Mouse (Mus musculus): Measurements from ENCODE around the gene Tbc1d15.
A peak's percentile ranks its signal among the peaks of the same experiment; 100 is the strongest.

The Tbc1d15 gene

GRCm38 (mm10) chr10:115251088-115251934, at the start of gene Tbc1d15:
Gene Tbc1d15, minus strand, starts transcription at chr10:115251467.
- DNase-seq = peak; percentile 99

GRCm38 (mm10) chr10:115298683-115299082, 47.4 kb upstream of the Tbc1d15 start:
- no peak for DNase-seq

GRCm38 (mm10) chr10:115297582-115297981, 46.3 kb upstream of the Tbc1d15 start:
- DNase-seq = no peak

GRCm38 (mm10) chr10:115296401-115296935, 45.2 kb upstream of the Tbc1d15 start:
- DNase-seq = no peak

GRCm38 (mm10) chr10:115295162-115295561, 43.9 kb upstream of the Tbc1d15 start:
- no peak for DNase-seq

- no peak for DNase-seq
Measured at GRCm38 (mm10) chr10:115294715-115295114, 43.4 kb upstream of the Tbc1d15 start.

GRCm38 (mm10) chr10:115293946-115294345, 42.7 kb upstream of the Tbc1d15 start:
- no peak for DNase-seq

- no peak for DNase-seq
Measured at GRCm38 (mm10) chr10:115290671-115291070, 39.4 kb upstream of the Tbc1d15 start.

- DNase-seq = no peak
Measured at GRCm38 (mm10) chr10:115288856-115289255, 37.6 kb upstream of the Tbc1d15 start.

- DNase-seq = no peak
Measured at GRCm38 (mm10) chr10:115284170-115284569, 32.9 kb upstream of the Tbc1d15 start.

- DNase-seq = no peak
Measured at GRCm38 (mm10) chr10:115281381-115281780, 30.1 kb upstream of the Tbc1d15 start.

GRCm38 (mm10) chr10:115271649-115272048, 20.4 kb upstream of the Tbc1d15 start:
- DNase-seq = no peak

- no peak for DNase-seq
Measured at GRCm38 (mm10) chr10:115270612-115271390, 19.5 kb upstream of the Tbc1d15 start.

GRCm38 (mm10) chr10:115262926-115263562, 11.8 kb upstream of the Tbc1d15 start:
- no peak for DNase-seq

- DNase-seq = no peak
Measured at GRCm38 (mm10) chr10:115262261-115262660, 11.0 kb upstream of the Tbc1d15 start.

GRCm38 (mm10) chr10:115261428-115261827, 10.2 kb upstream of the Tbc1d15 start:
- DNase-seq = no peak

- no peak for DNase-seq
Measured at GRCm38 (mm10) chr10:115256162-115256561, 4.9 kb upstream of the Tbc1d15 start.

GRCm38 (mm10) chr10:115253521-115253920, 2.3 kb upstream of the Tbc1d15 start:
- no peak for DNase-seq

GRCm38 (mm10) chr10:115252321-115252757, 1.1 kb upstream of the Tbc1d15 start:
- peak; percentile 32 to 34 for DNase-seq

GRCm38 (mm10) chr10:115250235-115251087, 806 bp downstream of the Tbc1d15 start:
- DNase-seq = peak; percentile 18 to 22

- DNase-seq = peak; percentile 34 to 37
Measured at GRCm38 (mm10) chr10:115248041-115248440, 3.2 kb downstream of the Tbc1d15 start.

GRCm38 (mm10) chr10:115245488-115245887, 5.8 kb downstream of the Tbc1d15 start:
- DNase-seq = no peak

Measured in kidney, postnatal 36 days (tissue).